Mouse (Mus musculus): Measurements from ENCODE around the gene Hmgcs1.
"Not testable (repeated sequence)": the region's sequence is repeated elsewhere in the genome, so short reads cannot be mapped to it uniquely, and the experiment has no call there.

Gene Hmgcs1

GRCm38 (mm10) chr13:119690039-119690728 lies at the start of gene Hmgcs1:
Hmgcs1 (plus strand) TSS chr13:119690379.
- DNase-seq (ENCODE audit: low spot score), result peak; percentile 91

DNA sequence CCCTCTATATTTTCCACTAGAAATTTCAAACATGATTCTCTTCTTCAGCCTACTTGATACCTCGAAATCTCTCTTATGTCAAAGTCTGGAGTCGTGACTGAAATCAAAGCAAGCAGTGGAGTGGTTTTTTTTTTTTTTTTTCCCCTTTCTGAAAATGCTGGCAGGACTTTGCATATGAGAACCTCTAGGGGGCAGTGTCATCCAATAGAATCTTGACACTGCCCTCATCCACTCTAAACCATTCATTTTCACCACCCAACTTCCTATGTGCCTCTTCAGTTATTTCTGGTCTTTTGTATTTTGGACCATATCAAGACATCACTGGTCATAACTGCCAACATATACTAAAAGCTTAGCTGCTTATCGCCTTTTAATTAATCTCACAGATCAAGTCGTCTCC lies 49.7 kb upstream of the Hmgcs1 start:
- no peak for DNase-seq (ENCODE audit: low spot score)

DNA sequence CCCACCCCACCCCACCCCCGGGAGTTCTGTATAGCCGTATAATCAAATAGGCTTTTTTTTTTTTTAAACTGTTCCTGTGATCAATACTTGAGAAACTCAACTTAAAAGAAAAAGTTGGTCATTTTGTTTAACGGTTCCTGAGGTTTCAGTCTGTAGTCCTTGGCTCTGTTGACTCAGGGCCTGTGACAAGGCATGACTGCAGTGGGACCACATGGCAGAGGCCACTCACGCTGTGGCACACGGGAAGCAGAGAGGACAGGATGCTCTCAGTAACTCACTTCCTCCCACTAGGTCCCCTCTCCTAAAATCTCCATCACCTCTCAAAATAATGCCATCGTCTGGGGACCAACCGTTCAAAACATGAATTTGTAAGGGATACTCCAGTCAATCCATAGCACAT lies 49.0 kb upstream of the Hmgcs1 start:
- no peak for DNase-seq (ENCODE audit: low spot score)

- DNase-seq (ENCODE audit: low spot score), result no peak
Measured at GRCm38 (mm10) chr13:119644769-119645168, 45.4 kb upstream of the Hmgcs1 start.

DNA sequence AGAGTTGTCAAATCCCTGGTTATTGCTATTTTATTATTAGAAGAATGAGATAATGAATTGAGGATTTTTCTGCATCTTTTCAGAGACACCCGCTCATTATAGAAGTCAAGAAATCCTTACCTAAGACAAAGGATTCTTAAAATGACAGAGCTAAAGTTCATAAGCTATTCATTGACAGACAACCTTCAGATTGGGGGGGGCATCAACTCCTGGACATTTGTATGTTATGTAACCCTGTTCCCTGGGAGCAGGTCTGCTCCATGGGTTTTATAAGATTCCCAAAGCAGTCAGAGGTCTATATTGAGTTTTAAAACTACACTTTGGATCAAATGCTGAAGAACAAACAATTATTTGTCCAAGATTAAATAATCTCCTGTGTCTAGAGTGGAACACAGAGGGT lies 43.7 kb upstream of the Hmgcs1 start:
- DNase-seq (ENCODE audit: low spot score), result no peak

DNA sequence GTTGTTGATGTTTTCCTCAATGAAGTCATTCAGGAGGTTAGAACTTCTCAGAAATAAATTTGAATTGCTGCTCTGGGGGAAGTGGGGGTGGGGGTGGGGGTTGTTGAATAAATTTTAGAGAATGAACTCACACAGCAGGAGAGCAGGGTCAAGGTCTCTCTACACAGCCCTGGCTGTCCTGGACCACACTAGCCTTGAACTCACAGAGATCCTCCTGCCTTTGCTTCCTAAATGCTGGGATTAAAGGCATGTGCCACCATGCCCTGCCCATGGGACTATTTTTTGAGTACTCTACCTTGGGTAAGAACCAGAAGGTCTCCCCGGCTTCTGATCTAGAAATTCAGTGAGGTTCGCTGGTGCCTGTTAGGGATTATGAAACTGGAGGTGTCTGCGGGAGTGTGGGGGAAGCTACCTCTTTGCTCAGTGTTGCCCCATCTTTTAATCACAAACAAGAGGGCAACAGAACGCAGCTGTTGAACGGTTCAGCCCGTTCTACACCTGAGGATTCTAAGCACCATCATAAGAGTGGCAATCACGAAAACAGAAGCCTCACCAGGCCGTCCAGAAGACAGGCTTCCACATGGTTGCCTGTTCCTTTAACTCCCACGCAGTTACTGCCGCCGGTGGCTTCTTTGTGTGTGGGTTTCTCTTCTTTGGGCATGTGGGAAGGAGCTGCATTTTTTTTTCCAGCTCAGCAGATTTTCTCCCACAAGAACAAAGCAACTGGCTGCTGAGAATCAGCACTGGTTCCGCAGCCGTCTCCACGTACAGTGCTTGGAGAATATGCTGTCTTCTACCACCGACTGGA lies 41.1 kb upstream of the Hmgcs1 start:
- no peak for DNase-seq (ENCODE audit: low spot score)

GRCm38 (mm10) chr13:119649699-119650046 lies 40.5 kb upstream of the Hmgcs1 start:
- no peak for DNase-seq (ENCODE audit: low spot score)

DNA sequence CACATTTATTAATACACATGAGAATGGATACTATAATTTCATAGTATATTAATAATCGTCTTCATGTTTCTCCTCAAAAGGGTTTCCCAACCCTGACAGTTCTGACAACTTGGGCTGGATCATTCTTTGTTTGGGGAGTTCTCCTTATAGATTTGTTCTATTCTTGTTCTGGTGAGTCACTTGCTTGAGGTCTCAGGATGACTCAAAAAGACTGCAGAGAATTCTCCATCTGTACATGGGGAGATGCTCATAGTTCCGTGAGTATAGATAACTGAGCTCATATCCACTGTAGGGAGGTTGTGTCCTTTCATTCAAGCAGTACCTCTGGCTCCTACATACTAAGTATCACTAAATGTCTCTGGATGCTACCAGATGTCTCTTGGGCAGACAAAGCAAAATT lies 35.4 kb upstream of the Hmgcs1 start:
- DNase-seq (ENCODE audit: low spot score), result no peak

- DNase-seq (ENCODE audit: low spot score), result no peak
Measured at GRCm38 (mm10) chr13:119656246-119656645, 33.9 kb upstream of the Hmgcs1 start.

- DNase-seq (ENCODE audit: low spot score), result no peak
Measured at GRCm38 (mm10) chr13:119656846-119657416, 33.2 kb upstream of the Hmgcs1 start.

GRCm38 (mm10) chr13:119661420-119661819 lies 28.8 kb upstream of the Hmgcs1 start:
- not testable (repeated sequence) for DNase-seq (ENCODE audit: low spot score)

DNA sequence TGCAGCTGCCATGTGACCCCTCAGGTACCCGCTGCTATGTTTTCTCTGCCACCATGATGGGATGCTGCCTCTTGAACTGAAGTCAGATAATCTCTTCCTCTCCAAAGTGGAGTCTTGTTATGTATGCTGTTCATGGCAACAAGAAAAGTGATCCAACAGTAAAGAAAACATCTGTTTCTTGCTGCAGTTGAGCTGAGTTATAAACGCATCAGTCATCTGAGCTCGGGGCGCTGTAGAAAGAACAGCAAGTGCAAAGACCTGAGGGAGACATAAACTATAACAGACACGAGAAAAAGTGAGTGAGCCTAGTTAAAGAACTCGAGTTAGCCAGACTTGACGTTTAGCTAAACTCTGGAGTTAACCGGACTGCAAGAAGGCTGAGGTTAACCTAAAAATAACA lies 11.4 kb upstream of the Hmgcs1 start:
- no peak for DNase-seq (ENCODE audit: low spot score)

GRCm38 (mm10) chr13:119679721-119680120 lies 10.5 kb upstream of the Hmgcs1 start:
- no peak for DNase-seq (ENCODE audit: low spot score)

GRCm38 (mm10) chr13:119681161-119681560 lies 9.0 kb upstream of the Hmgcs1 start:
- DNase-seq (ENCODE audit: low spot score), result no peak

GRCm38 (mm10) chr13:119684416-119685177 lies 5.6 kb upstream of the Hmgcs1 start:
- DNase-seq (ENCODE audit: low spot score), result no peak

- no peak for DNase-seq (ENCODE audit: low spot score)
Measured at GRCm38 (mm10) chr13:119689709-119690038, 505 bp upstream of the Hmgcs1 start.

- no peak for DNase-seq (ENCODE audit: low spot score)
Measured at GRCm38 (mm10) chr13:119690876-119691620, 869 bp downstream of the Hmgcs1 start.

DNA sequence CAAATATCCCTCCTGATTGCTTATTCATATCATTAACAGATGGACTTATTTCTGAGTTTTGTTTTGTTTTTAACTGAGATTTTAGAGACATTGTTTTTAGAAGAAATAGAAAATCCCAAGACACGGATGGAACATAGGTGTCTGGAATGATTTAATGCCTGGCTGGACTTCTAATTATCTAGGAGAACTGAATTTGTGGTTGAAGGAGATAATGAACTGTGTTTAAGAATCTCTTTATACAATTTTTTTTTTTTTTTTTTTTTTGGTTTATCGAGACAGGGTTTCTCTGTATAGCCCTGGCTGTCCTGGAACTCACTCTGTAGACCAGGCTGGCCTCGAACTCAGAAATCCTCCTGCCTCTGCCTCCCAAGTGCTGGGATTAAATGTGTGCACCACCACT lies 1.8 kb downstream of the Hmgcs1 start:
- DNase-seq (ENCODE audit: low spot score), result not testable (repeated sequence)

- no peak for DNase-seq (ENCODE audit: low spot score)
Measured at GRCm38 (mm10) chr13:119695676-119696075, 5.5 kb downstream of the Hmgcs1 start.

- DNase-seq (ENCODE audit: low spot score), result no peak
Measured at GRCm38 (mm10) chr13:119696496-119696895, 6.3 kb downstream of the Hmgcs1 start.

DNA sequence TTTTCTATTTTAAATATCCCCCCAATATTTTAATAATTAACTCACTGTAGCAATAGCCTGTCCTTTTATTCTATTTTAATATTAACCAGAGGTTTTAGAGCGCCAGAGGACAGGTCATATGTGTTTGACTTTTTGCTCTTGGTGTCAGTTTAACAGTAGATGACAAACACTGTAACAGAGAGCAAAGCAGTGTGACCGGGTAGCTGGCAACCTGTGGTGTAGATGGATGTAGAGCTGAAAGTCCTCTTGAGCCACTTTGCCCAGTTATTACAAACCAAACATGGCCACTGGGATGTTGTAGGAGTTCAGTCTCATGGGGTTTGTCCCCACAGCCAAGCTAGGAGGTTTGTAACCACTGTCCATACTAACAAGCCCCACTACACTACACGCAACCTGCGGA lies 8.3 kb downstream of the Hmgcs1 start:
- no peak for DNase-seq (ENCODE audit: low spot score)

- no peak for DNase-seq (ENCODE audit: low spot score)
Measured at GRCm38 (mm10) chr13:119704280-119704679, 14.1 kb downstream of the Hmgcs1 start.
